Mouse (Mus musculus): ENCODE results near the gene Kcnh7. TPM values are rescaled to one million over a fixed set of nuclear protein-coding genes. Genes with fewer than 3 reads are reported as not detected.
"Not testable (repeated sequence)": the region's sequence is repeated elsewhere in the genome, so short reads cannot be mapped to it uniquely, and the experiment has no call there.

The Kcnh7 gene
- total RNA-seq, 2 experiments from 2014 or later = 1.5 to 1.6 TPM

DNA sequence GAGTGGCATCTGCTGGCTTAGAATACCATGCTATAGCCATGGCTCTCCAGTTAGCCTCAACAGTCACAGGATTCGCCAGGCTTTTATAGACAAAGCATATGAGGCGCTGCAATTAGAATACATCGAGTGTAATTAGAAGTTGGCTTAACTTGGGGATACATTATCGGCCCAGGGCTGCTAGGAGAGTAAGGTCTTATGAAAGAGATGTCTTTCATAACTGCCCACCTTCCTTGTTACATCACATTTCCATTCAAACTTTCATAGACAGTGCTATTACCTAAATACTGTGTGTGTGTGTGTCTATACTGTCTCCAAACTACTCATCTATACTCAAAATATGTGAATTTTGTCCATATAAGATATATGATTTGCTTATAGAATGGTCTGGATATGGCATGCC, 468.8 kb downstream of the Kcnh7 start:
- no peak for DNase-seq

DNA sequence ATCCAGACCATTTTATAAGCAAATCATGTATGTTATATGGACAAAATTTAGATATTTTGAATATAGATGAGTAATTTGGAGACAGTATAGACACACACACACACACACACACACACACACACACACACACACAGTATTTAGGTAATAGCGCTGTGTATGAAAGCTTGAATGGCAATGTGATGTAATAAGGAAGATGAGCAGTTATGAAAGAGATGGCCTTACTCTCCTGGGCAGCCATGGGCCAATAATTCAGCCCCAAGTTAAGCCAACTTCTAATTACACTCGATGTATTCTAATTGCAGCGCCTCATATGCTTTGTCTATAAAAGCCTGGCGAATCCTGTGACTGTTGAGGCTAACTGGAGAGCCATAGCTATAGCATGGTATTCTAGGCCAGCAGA, 469.7 kb downstream of the Kcnh7 start:
- DNase-seq = not testable (repeated sequence)

DNA sequence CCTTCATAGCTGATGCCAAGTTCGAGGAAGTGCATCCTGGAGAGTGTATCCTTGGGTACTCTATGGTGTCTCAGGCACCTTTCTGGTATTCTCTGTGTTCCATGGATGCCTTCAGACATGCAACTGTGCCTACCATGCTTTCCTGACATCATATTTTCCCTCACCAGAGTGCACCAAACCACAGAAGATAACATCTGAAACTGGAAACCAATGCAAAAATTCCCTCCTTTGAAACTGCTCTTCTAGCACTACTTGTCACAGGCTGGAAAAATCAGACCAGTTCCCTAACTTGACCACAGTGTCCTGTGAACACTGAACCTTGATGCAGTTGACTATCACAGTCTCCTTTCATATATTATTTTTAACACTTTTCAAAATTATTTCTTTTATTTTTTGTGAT, 474.5 kb downstream of the Kcnh7 start:
- no peak for DNase-seq

DNA sequence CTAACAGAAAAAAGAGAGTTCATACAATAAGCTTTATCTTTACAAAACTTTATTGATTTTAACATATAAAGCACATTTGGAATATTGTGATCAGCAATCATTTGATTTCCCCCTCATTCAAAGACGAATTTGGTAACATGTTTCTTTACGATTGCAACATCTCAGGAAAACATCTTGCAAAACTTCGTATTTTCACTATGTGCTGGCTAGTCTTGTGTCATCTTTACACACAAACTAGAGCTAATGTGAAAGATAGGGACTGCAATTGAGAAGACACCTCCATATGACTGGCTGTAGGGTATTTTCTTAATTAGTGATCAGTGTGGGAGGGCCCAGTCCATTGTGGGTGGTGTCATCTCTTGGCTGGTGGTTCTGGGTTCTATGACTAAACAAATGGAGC, 477.8 kb downstream of the Kcnh7 start:
- no peak for DNase-seq

DNA sequence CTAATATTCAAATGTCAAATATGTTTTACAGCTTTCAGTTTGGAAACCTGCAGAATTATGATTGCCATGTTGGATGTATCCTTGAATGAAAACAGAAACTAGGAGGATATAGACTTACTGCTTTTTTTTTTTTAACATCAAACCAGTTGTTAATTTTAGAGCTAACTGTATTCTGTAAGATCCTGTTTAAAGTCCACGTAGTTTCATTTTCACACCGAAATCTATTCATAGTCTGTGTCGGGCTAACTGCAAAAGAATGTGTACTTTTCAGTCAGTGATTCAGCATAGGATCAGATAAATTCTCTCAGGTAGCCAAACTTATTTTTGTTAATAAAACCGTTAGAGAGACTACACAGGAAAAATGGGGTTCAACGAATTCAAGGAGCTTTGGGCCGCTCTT, 498.2 kb downstream of the Kcnh7 start:
- DNase-seq = no peak

DNA sequence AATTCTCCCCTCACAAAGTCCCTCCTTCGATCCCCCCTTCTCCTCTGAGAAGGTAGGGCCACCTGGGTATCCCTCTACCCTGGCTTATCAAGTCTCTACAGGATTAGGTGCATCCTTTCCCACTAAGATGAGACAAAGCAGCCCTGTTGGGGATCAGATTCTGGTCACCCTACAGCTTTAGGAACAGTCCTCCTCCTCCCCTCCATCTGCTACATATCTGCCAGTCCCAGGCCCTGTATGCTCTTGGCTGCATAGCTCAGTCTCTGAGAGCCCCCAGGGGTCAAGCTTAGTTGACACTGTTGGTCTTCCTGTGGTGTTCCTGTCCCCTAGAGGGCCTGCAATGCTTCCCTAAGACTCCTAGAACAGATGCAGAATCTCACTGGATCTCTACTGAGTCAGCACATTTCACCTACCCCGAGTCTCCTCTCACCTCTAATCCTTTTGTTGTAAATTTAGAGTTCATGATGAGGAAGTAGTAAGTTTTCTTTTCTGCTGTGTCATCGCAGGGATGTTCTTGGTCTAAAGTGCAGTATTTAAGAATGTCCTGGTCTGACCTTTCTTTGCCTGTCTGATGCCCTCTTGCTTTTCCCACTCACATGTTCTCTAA, 499.0 kb downstream of the Kcnh7 start:
- DNase-seq = no peak

DNA sequence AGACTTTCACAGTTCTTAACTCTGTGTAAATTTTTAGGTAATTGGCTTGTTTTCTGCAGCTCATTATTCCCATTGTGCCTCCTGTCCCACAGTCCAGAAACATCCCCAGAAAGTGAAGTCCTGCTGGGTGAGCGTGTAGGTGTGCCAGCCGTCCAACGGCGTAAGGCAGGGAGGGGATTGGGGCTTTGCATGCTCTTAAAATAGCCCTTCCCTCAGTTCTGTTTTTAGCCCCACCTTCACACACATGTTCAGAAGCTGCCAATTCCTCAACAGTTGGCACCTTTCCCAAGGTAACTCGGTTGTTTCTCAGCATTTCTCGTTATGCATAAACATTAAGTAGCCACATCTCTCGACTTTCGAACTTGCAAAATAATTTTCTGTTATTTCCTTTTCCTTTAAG, 502.4 kb downstream of the Kcnh7 start:
- DNase-seq = no peak

DNA sequence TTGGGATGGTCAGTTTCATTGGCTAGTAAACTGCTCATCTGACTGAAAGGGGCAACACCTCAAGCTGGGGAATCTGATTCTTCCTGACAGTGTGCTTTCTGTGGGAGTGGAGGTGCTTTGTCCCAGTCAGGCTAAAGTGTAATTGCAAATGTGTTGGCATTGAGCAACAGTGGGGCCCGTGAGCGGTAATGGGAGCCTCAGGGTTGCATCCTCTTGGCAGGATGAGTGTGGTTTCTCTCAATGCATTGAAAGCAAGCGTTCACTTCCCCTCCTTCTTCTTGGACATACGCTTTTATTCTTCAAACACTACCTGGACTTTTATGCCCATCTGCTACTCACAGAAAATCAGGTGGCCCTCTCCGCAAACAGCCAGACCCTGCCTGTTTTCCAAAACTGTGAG, 511.3 kb downstream of the Kcnh7 start:
- DNase-seq = no peak

DNA sequence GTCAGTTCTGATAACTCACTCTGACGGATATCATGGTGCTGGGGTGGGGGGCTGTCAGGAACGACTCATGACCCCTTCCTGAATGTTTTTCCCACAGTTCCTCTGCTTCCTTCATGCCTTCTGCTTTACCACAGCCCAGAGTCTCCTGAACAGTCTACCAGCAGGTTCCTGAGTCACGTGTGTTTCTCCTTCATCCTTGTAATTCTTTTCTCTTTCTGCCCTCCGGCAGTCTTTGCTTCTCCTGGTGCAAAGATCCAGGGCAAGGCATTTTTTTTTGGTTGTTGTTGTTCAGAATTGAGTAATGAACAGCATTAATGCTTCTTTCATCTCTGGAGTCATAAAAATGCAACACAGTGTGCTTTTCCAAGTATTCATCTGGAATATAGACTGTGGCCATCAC, 513.3 kb downstream of the Kcnh7 start:
- no peak for DNase-seq

DNA sequence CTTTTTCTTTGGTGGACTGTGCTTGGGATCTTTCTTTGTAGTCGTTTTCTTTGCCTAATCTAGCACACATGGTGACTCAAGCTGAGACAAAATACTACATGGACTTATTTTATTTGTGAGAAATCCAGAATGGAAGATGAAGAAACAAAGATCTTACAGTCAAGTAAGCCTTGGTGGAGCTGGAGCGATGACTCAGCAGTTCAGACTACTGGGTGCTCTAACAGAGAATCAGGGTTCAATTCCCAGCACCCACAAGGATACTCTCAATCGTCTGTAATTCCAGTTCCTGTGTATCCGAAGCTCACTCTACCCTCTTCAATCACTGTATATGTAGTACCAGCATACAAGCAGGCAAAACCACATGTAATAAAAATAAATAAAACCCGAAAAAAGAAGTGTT, 513.8 kb downstream of the Kcnh7 start:
- DNase-seq = no peak

DNA sequence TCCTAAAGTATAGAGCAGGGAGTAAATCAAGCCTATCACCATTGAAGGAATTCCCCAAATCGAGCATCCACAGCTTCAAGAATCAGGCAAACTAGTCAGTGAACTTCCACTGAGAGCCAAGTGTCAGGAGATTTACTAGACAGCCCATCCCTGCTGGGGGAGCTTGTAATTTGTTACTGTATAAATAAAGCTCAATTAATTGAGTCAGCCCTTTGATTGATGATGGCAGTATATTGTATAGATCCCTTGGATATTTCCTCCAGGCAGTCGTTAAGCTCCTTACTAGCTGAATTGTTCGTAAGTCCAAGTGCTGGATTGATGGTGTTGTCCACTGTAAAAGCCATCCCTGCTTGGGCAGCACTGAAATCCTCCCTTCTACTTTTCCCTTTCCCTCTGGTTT, 514.2 kb downstream of the Kcnh7 start:
- no peak for DNase-seq

DNA sequence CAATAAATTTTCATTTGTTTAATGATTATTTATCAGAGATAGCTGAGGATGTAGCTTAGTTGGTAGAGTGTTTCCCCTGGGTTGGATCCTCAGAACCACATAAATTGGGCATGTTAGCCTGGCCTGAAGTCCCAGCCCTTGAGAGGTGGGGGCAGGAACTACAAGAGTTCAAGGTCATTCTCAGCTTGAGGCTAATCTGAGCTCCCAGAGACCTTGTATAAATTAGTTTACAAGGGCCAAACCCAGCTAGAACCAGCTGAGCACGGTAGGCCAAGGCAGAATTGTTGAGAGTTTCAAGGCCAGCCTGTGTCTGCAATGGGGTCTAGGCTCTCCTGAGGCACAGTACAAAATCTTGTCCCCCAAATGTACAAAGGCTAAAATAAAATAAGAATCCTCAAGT, 518.6 kb downstream of the Kcnh7 start:
- no peak for DNase-seq

DNA sequence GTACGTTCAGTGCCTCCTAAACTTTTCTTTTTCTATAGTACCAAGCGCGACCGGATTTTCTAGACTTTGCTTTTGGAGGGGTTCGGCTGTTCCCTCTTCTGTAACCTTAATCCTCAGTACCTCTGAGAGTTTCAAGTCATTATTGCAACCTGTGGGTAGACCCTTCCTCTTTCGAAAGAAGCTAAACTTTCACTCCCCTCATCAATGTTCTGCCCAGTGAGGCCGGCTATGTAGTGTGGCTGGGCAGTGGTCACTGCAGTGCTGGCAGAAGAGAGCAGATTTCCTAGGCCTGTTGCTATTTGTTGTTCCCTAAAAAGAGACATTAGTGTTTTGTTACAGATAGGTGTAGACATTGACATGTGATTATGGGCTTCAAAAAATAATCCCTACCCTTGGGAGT, 519.2 kb downstream of the Kcnh7 start:
- DNase-seq = no peak

DNA sequence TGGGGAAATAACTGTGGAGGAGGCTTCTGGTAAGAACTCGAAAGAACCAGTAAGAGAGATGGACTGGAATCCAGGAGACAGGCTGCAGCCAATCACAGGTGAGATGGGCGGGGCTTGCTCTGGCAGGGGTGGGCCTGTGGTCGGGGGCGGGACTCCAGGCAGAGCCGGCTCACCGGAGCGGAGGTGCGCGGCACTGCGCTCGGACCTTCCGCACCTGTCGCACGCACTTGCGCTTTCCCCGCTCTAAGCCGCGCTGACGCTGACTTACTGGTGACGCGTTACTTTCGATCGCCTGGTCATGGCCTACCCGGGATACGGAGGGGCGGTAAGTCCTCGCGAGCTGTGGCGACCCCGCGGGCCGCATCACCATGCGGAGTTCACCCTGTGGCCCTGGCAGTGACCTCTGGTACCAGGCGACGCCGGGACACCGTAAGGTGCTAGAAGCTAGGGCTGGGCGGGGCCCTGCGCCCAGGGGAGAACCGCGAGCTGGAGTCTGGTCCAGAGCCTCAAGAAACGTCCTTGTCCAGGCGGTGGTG, 519.9 kb downstream of the Kcnh7 start, which contains the start of gene Gca:
TSS of gene Gca (plus strand) at position 151 of the 536 bp plus-strand sequence.
- peak; percentile 76 for DNase-seq

DNA sequence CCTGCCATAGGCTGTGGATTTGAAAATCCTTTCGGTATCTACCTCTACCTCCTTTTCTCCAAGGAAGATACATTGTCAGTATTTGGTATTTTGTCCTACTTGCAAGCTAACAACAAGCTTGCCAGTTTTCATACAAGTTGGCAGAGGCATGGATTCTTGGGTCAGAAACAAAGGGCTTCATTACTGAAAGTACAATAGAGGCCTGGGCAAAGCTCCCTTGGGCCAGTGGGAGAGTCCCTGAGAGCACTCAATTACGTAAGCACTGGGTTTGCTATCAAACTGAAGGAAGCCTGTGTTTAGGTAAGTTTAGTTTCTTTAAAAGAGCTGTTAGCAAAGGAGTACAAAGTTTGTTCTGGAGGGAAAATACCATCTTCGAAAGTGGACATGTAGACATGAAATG, 521.5 kb downstream of the Kcnh7 start:
- no peak for DNase-seq

DNA sequence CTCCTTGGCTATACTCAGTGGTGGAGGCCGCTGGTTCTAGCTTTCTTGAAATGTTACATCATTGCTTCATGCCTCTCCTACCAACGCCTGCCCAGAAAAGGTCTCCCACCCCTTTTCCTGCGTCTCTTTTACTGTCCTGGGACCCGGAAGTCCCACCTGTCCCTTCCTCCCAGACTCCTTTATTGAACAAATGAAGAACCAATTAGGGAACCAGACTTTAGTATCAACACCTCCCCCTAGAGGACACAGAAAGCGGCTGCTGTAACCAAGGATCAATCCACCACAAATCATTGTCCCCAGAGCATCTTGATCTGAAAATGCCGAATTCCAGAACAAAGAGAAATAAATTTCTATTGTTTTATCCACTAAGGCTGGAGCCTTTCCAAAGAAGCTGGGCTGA, 523.5 kb downstream of the Kcnh7 start:
- DNase-seq = no peak

DNA sequence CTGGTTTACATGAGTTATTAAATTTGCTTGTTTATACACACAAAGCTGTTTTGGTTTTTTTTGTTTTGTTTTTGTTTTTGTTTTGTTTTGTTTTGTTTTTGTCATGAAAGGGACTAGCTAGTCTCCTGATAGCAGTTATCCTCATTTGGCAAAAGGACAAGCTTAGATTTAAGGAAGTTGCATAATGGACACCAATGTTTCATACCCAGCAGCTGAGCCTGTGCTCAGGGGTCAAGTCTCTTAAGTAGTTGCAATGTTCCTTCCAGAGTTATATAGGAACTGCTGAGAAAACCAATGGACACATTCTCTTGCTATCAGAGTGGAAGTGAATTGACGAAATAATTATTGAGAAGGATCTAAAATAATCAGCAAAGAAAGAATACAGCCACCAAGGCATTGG, 528.0 kb downstream of the Kcnh7 start:
- no peak for DNase-seq

DNA sequence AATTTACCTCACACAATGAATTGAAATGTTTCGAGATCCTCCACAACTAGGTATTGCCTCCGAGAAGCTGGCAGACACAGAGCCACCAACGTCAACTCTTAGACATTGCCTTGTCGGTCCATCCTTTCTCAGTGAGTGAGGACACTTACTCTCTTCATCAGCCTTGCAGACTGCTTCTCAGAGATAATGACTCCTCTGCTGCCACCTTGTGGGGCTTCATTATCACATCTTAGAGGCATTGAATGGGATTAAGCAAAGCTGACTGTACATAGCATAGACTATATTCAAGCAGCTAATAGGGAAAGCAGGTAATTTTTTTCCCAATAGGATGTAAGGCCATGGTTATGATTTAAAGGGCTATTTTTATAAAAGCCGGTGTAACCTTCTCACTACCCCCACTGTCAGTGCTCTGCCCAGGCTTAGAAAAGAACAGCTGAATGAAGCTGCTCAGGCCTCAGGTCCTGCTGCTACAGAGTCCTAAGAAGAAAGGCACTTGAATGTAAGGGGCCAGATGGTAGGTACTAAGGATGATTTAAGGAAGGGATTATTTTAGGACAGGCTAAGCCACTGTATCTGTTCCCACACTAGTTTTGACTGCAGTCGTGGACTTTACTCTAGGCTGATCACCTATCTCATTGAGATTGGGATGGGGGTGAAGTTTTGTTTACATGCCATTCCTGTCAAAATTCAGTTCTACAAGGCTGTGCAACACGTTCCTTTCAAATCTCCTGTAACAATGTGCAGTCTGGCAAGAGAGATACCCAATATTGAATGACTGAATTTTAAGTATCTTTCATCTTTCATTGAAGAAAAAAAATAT, 529.4 kb downstream of the Kcnh7 start:
- DNase-seq = peak; percentile 35

DNA sequence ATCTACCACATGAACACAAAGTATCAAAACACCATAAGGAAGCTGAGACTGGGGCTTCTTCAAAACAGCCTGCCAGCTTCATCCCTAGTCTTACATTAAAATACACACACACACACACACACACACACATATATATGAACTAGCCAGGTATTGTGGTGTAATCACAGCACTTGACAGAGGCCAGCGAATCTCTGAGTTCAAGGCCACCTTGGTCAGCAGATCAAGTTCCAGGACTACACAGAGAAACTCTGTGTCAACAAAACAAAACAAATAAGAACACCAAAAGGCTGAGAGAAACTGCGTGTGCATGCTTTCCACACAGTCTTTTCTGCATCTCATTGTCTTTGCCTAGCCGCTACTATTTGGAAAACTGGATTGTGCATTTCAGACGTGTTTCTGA, 531.6 kb downstream of the Kcnh7 start:
- DNase-seq = no peak

DNA sequence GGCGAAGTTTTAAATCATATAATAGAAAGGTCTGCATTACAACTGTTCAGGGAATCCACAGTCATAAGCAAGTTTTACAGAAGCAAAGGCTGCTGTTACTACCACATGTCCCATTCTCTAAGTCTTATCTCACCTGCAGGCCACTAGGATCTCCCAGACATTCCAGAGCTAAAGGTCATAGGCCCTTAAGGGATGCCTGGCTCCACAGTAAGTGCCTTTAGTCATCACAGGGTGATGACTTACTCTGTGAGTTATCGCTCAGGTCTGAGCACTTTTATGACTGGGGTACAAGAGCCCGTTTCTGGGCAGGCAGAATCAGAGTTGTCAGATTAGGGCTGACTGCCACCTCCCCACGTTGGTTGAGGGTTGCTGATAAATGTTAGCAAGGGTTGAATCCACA, 532.2 kb downstream of the Kcnh7 start:
- DNase-seq = no peak

DNA sequence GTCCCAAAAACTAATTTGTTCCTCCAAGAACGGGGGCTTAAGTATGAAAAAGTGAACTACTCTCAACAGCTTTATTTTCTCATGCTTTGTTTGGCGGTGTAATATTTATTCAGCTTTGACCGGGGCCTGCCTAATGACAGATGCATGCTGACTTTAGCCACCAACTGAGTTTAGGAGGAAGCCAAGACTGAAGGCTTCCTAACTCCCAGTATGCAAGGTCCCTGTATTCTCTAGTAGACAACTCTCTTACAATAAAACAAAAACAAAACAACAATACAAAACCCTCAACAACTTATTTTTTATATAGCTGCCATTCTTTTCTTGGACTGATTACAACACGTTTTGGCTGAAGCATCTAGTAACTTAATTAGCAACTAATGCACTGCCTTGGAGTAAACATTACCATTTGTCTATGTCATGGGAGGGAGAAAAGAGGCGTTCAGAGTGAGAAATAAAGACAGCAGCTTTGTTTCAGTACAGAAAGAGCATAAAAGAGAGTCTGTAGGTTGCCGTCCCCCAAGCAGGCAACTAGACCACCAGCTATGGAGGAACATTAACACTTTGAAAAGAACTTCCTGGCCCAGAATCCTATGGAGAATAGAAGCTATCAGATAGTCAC, 537.3 kb downstream of the Kcnh7 start:
- DNase-seq = no peak

DNA sequence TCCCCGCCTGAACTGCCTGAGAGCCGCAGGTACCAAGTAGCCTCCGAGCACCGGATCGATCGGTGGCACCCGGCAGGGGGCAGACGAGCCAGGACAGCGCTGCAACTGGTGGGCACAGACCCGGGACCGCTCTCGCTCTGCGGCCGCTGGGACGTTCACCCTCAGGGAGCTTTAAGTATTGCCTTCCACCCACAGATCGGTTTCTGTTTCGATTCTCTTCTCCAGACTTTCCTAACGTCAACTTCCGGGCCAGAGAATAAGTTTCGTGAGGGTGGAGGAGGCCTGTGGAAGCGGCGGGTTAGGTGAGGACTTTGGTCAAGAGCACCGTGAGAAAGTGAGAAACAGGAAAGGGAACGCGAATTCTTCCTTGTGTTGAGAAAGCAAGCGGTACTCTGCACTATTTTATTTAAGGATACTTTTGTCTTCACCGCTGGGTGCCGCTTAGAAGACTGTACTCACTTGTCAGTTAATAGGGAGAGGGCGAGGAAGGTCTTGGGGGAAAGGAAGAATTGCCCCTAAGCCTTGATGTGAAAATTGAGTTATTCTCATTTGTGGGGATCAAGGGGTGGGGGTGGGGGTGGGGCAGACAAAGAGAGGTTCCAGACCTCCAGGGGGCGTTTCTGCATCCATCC, 538.0 kb downstream of the Kcnh7 start, which contains the start of gene Ifih1:
TSS of gene Ifih1 (minus strand) at position 242 of the 632 bp plus-strand sequence.
- DNase-seq = peak; percentile 48

DNA sequence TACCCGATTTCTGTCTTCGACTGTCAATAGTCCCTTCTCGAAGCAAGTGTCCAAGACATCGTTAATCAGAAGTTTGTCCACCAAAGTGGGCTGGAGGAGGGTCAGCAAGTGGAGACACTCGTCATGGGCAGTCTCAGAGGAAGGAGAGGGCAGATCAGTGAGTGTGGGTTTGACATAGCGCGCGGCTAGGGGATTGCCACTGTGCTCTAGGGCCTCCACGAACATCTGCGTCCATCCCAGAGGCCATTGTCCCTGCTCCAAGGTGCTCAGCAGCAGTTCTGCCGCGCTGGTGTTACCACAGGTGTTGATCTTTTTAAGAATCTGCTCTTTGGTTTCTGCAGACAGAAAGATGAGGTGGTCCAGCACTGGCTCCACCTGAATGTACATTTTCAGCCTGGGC, 538.6 kb downstream of the Kcnh7 start:
- peak; percentile 9 for DNase-seq
